Mouse (Mus musculus) liver, adult 2 months (tissue): ENCODE results near the gene Card14.

Experiments used
- CTCF ChIP-seq: fragments of 200-500 bp; IDR thresholded peaks from 2 replicates; pipeline ENCODE4 v1.5.1; 2011; ENCODE audit warnings: low read depth, low read length, control low read depth
- POLR2A ChIP-seq: fragments of 200-500 bp; IDR thresholded peaks from 2 replicates; pipeline ENCODE4 v1.6.1; 2011; ENCODE audit warnings: low read length, control low read depth; ENCODE audit not compliant: insufficient read depth; ENCODE audit errors: extremely low read depth

- TF ChIP-seq CTCF = no peak
- peak; percentile 50 for TF ChIP-seq POLR2A
Observed at GRCm38 (mm10) chr11:119299391-119300245, 8.0 kb upstream of the Card14 start, which contains the start of gene Eif4a3.
